ENCODE assay signal across 15 mouse cellular contexts in genomic region chr16:24822182-24822875, GRCm38 (mm10).
DNase-seq lines count a peak whose midpoint lies in the region; ATAC-seq and TF ChIP-seq lines count a peak whose summit lies in the region.
"Had no signal": no experiment of that assay in that cellular context is flagged by ENCODE, and none has a peak within 500 bp of the region (broad histone marks: within the 10 kb centered on the region; RNA-seq: fewer than 3 reads in every experiment).

No protein-coding gene starts in this region.

- no peaks in the 10 kb centered on the region for H3K27me3 ChIP-seq in intestine, postnatal 0 days (replicated peaks; ENCODE audit: control insufficient read depth, insufficient read depth, low read length)
- no peaks in the 10 kb centered on the region for H3K27me3 ChIP-seq in intestine, embryonic 15.5 days (replicated peaks)
- no peaks in the 10 kb centered on the region for H3K27me3 ChIP-seq in lung, embryonic 14.5 days (ENCODE audit: insufficient read depth, low read length)
- H3K27me3 ChIP-seq in stomach, postnatal 0 days (ENCODE audit: control insufficient read depth, insufficient read depth, low read length): no peaks in the 10 kb centered on the region
- H3K27me3 ChIP-seq: forebrain, embryonic 12.5 days; midbrain, embryonic 13.5 days had no signal

- 89% methylated on average over 5 of the region's 5 CpGs for WGBS in intestine, postnatal 0 days
- 87% methylated on average over 5 of the region's 5 CpGs for WGBS in intestine, embryonic 15.5 days
- 89% methylated on average over 5 of the region's 5 CpGs for WGBS in lung, embryonic 14.5 days
- 85% methylated on average over 5 of the region's 5 CpGs for WGBS in stomach, postnatal 0 days

- TF ChIP-seq EP300 in stomach, postnatal 0 days (optimal IDR thresholded peaks at IDR 0.05): no peak

- no peak for DNase-seq in lung, embryonic 14.5 days
- DNase-seq in lung, postnatal 25 days (ENCODE audit: low spot score): no peak
- DNase-seq in ES-E14 (ENCODE audit: low read depth, low spot score): no peak
- no peak for DNase-seq in stomach, postnatal 0 days (ENCODE audit: low spot score)
- no peak for DNase-seq in thymus, postnatal 25 days
- no peak for DNase-seq in adrenal gland, postnatal 4 days (ENCODE audit: low spot score in 2 of 2)
- DNase-seq: adrenal gland, postnatal 36 days; cerebellum, adult 9-11 months; heart, adult 11 months; lung, adult 2 months; thymus, postnatal 14 days had no signal

- TF ChIP-seq CTCF in intestine, postnatal 0 days (IDR thresholded peaks at IDR 0.05; ENCODE audit: low read depth): peak; percentile 49
- TF ChIP-seq CTCF in lung, embryonic 14.5 days (IDR thresholded peaks at IDR 0.05; ENCODE audit: low read depth): 0 out of 2 replicates have a peak, but pooled peaks have one; percentile 19
- peak; percentile 47 for TF ChIP-seq CTCF in stomach, postnatal 0 days (IDR thresholded peaks at IDR 0.05; ENCODE audit: low read depth)

- no peak overlapping the region for H3K27ac ChIP-seq in intestine, postnatal 0 days (ENCODE audit: low read depth, low read length)
- H3K27ac ChIP-seq in intestine, embryonic 15.5 days: no peak overlapping the region
- no peak overlapping the region for H3K27ac ChIP-seq in lung, embryonic 14.5 days (ENCODE audit: low read depth)
- no peak overlapping the region for H3K27ac ChIP-seq in ES-E14 (ENCODE audit: insufficient read depth, low read depth, low read length, poor library complexity, severe bottlenecking)
- no peak overlapping the region for H3K27ac ChIP-seq in stomach, postnatal 0 days (replicated peaks)
- H3K27ac ChIP-seq: forebrain, embryonic 12.5 days; midbrain, embryonic 13.5 days had no signal

- no peaks in the 10 kb centered on the region for H3K36me3 ChIP-seq in intestine, postnatal 0 days (ENCODE audit: control insufficient read depth, insufficient read depth)
- no peaks in the 10 kb centered on the region for H3K36me3 ChIP-seq in intestine, embryonic 15.5 days
- no peaks in the 10 kb centered on the region for H3K36me3 ChIP-seq in lung, embryonic 14.5 days (ENCODE audit: insufficient read depth)
- H3K36me3 ChIP-seq in ES-E14 (ENCODE audit: control insufficient read depth, insufficient read depth, low read length, poor library complexity, severe bottlenecking): no peaks in the 10 kb centered on the region
- H3K36me3 ChIP-seq in stomach, postnatal 0 days (ENCODE audit: control insufficient read depth, insufficient read depth, low read length): no peaks in the 10 kb centered on the region
- H3K36me3 ChIP-seq: forebrain, embryonic 12.5 days; midbrain, embryonic 13.5 days had no signal

- no peaks in the 10 kb centered on the region for H3K4me1 ChIP-seq in intestine, postnatal 0 days (replicated peaks; ENCODE audit: control insufficient read depth, insufficient read depth, low read length)
- no peaks in the 10 kb centered on the region for H3K4me1 ChIP-seq in intestine, embryonic 15.5 days (replicated peaks)
- no peaks in the 10 kb centered on the region for H3K4me1 ChIP-seq in lung, embryonic 14.5 days (ENCODE audit: insufficient read depth)
- no peaks in the 10 kb centered on the region for H3K4me1 ChIP-seq in ES-E14 (ENCODE audit: control insufficient read depth in 2 of 2, insufficient read depth in 2 of 2, low read length in 2 of 2, poor library complexity in 1 of 2)
- H3K4me1 ChIP-seq in stomach, postnatal 0 days (replicated peaks; ENCODE audit: control insufficient read depth, insufficient read depth): no peaks in the 10 kb centered on the region
- H3K4me1 ChIP-seq: forebrain, embryonic 12.5 days; midbrain, embryonic 13.5 days had no signal

- in situ Hi-C loops in ES-E14 (cut with MboI; ENCODE audit: low sequenced_read_pairs in 2 of 2, unreplicated experiment in 2 of 2): no loop called here

- no peak overlapping the region for H3K4me3 ChIP-seq in intestine, postnatal 0 days (ENCODE audit: low read depth, low read length)
- no peak overlapping the region for H3K4me3 ChIP-seq in intestine, embryonic 15.5 days (replicated peaks)
- no peak overlapping the region for H3K4me3 ChIP-seq in lung, embryonic 14.5 days (ENCODE audit: low read depth, low read length)
- H3K4me3 ChIP-seq in ES-E14 (ENCODE audit: insufficient read depth in 1 of 2, low read depth in 1 of 2, low read length in 2 of 2, poor library complexity in 1 of 2, severe bottlenecking in 1 of 2): no peak overlapping the region
- no peak overlapping the region for H3K4me3 ChIP-seq in stomach, postnatal 0 days (ENCODE audit: low read depth, low read length)
- H3K4me3 ChIP-seq: forebrain, embryonic 12.5 days; midbrain, embryonic 13.5 days had no signal

- H3K9ac ChIP-seq in intestine, postnatal 0 days (ENCODE audit: low read depth, low read length): no peak overlapping the region
- no peak overlapping the region for H3K9ac ChIP-seq in intestine, embryonic 15.5 days
- H3K9ac ChIP-seq in lung, embryonic 14.5 days: no peak overlapping the region
- no peak overlapping the region for H3K9ac ChIP-seq in ES-E14 (ENCODE audit: insufficient read depth, low read depth, low read length, poor library complexity, severe bottlenecking)
- no peak overlapping the region for H3K9ac ChIP-seq in stomach, postnatal 0 days (ENCODE audit: low read length)
- H3K9ac ChIP-seq: forebrain, embryonic 12.5 days; midbrain, embryonic 13.5 days had no signal

- H3K9me3 ChIP-seq in intestine, postnatal 0 days (ENCODE audit: control insufficient read depth): no peaks in the 10 kb centered on the region
- H3K9me3 ChIP-seq in intestine, embryonic 15.5 days: no peaks in the 10 kb centered on the region
- H3K9me3 ChIP-seq in lung, embryonic 14.5 days (ENCODE audit: low read depth, low read length): no peaks in the 10 kb centered on the region
- H3K9me3 ChIP-seq in ES-E14 (ENCODE audit: control insufficient read depth, insufficient read depth, low read depth, low read length): no peaks in the 10 kb centered on the region
- H3K9me3 ChIP-seq in stomach, postnatal 0 days (ENCODE audit: control insufficient read depth, low read length): no peaks in the 10 kb centered on the region
- H3K9me3 ChIP-seq: forebrain, embryonic 12.5 days; midbrain, embryonic 13.5 days had no signal

- H3K4me2 ChIP-seq in intestine, postnatal 0 days (replicated peaks; ENCODE audit: low read depth): no peak overlapping the region
- H3K4me2 ChIP-seq in intestine, embryonic 15.5 days (replicated peaks): no peak overlapping the region
- H3K4me2 ChIP-seq in lung, embryonic 14.5 days: no peak overlapping the region
- H3K4me2 ChIP-seq in stomach, postnatal 0 days (replicated peaks; ENCODE audit: low read depth): no peak overlapping the region
- H3K4me2 ChIP-seq: forebrain, embryonic 12.5 days; midbrain, embryonic 13.5 days had no signal

- ATAC-seq in intestine, postnatal 0 days: no peak
- ATAC-seq in intestine, embryonic 15.5 days: no peak
- no peak for ATAC-seq in lung, embryonic 14.5 days (ENCODE audit: insufficient read depth)
- no peak for ATAC-seq in stomach, postnatal 0 days (ENCODE audit: low FRiP score, low TSS enrichment)
- ATAC-seq: midbrain, embryonic 13.5 days had no signal

TF ChIP-seq in ES-E14, 5 proteins besides CTCF, POLR2A, EP300 and RAD21:
- TF ChIP-seq MAFK (IDR thresholded peaks at IDR 0.05; ENCODE audit: insufficient read depth, low read depth, low read length) (no peak), ZC3H11A (IDR thresholded peaks at IDR 0.05; ENCODE audit: borderline replicate concordance, low read depth, low read length) (peak; percentile 50; the same call in 1 of the 2 replicates), HCFC1 (IDR thresholded peaks at IDR 0.05; ENCODE audit: borderline replicate concordance, insufficient read depth, low read length) (no peak), CHD2 (IDR thresholded peaks at IDR 0.05; ENCODE audit: low read depth, low read length) (no peak), ZNF384 (IDR thresholded peaks at IDR 0.05; ENCODE audit: low read depth, low read length) (no peak)
